Mouse (Mus musculus) liver, embryonic 14.5 days (tissue): ENCODE measurements at regions not wholly inside any gene's neighbourhood (a gene's known extent, or its start where the extent isn't known, plus 50 kb on each side); places are given as distances from the start of the nearest gene placed in this dataset.

Source experiments
- ATAC-seq: fragments of 200-750 bp; cut with Nextera tagmentation; 2 replicates; pipeline ENCODE4 v1.8.0; 2017; ENCODE audit warnings: moderate number of reproducible peaks, mild to moderate bottlenecking, moderate library complexity; ENCODE audit not compliant: insufficient read depth
- DNase-seq, 3 experiments: peaks; one replicate each; pipeline ENCODE4 v3.0.0-alpha.2; 2012 to 2013; ENCODE audit warnings: low read depth in 3 of 3, low spot score in 3 of 3
- H3K27ac ChIP-seq: fragments of 300-500 bp; sonication (generic); 2 replicates; pipeline ENCODE4 v1.5.1; 2014; ENCODE audit warnings: moderate library complexity, mild to moderate bottlenecking, control low read depth, inconsistent platforms
- H3K27me3 ChIP-seq: fragments of 300-500 bp; sonication (generic); 2 replicates; pipeline ENCODE4 v1.6.1; 2014; ENCODE audit warnings: mild to moderate bottlenecking, low read length, moderate library complexity; ENCODE audit not compliant: control insufficient read depth, insufficient read depth
- H3K36me3 ChIP-seq: fragments of 300-500 bp; sonication (generic); replicated peaks from 2 replicates; pipeline ENCODE4 v1.6.1; 2014; ENCODE audit warnings: low read depth; ENCODE audit not compliant: control insufficient read depth, insufficient read depth
- H3K4me1 ChIP-seq, 2 experiments: fragments of 200-500 bp in 1 of 2; fragments of 300-500 bp in 1 of 2; sonication (generic) in 1 of 2; replicated peaks; 2 replicates each; pipeline ENCODE4 v1.6.1; 2012 to 2014; ENCODE audit warnings: antibody characterized with exemption in 1 of 2, inconsistent platforms in 1 of 2, low read length in 1 of 2; ENCODE audit not compliant: control insufficient read depth in 2 of 2, insufficient read depth in 2 of 2
- H3K4me2 ChIP-seq: fragments of 300-500 bp; sonication (generic); 2 replicates; pipeline ENCODE4 v1.6.1; 2014; ENCODE audit warnings: low read depth, mild to moderate bottlenecking, control low read depth, moderate library complexity
- H3K4me3 ChIP-seq, 2 experiments: fragments of 200-500 bp in 1 of 2; fragments of 300-500 bp in 1 of 2; sonication (generic) in 1 of 2; 2 replicates each; pipeline ENCODE4 v1.5.1; 2012 to 2014; ENCODE audit warnings: low read depth in 2 of 2, low read length in 2 of 2, mild to moderate bottlenecking in 2 of 2, control low read depth in 1 of 2, inconsistent platforms in 1 of 2, moderate library complexity in 1 of 2; ENCODE audit not compliant: insufficient read depth in 1 of 2
- H3K9ac ChIP-seq: fragments of 300-500 bp; sonication (generic); replicated peaks from 2 replicates; pipeline ENCODE4 v1.6.1; 2014; ENCODE audit warnings: mild to moderate bottlenecking, control low read depth, moderate library complexity
- H3K9me3 ChIP-seq: fragments of 300-500 bp; sonication (generic); 2 replicates; pipeline ENCODE4 v1.6.1; 2016; ENCODE audit warnings: low read length, mixed read lengths; ENCODE audit not compliant: control insufficient read depth
- CTCF ChIP-seq: IDR thresholded peaks from 2 replicates; pipeline ENCODE4 v1.5.1; 2016; ENCODE audit warnings: antibody characterized with exemption, low read depth, control low read depth
- EP300 ChIP-seq: IDR thresholded peaks from 2 replicates; pipeline ENCODE4 v1.6.1; 2016; ENCODE audit warnings: antibody characterized with exemption, low read depth
- WGBS: fragments of 180-500 bp; shearing (Covaris S2); extraction: QIAGEN DNeasy Blood & Tissue Kit; methylation state at CpG from one replicate; pipeline ENCODE4 v1.1.7; 2014; ENCODE audit not compliant: insufficient replicate concordance; 5-methylcytosine and 5-hydroxymethylcytosine counted together

GRCm38 (mm10) chr8:80117328-80117727, 59.5 kb upstream of the Hhip start:
- no peak overlapping the region for H3K4me3 ChIP-seq
- H3K4me1 ChIP-seq = no peaks in the 10 kb centered on the region
- no peaks in the 10 kb centered on the region for H3K36me3 ChIP-seq
- no peaks in the 10 kb centered on the region for H3K27me3 ChIP-seq
- H3K9ac ChIP-seq = no peak overlapping the region
- 34% methylated on average over 4 of the region's 4 CpGs for WGBS
- no peak overlapping the region for H3K27ac ChIP-seq
- ATAC-seq = no peak
- H3K9me3 ChIP-seq = no peaks in the 10 kb centered on the region
- no peak for TF ChIP-seq EP300
- TF ChIP-seq CTCF = no peak
- no peak overlapping the region for H3K4me2 ChIP-seq
- DNase-seq = no peak
